Mouse (Mus musculus) layer of hippocampus, adult 8-10 months (tissue): ENCODE results near the gene Gstt2. TPM values are rescaled to one million over a fixed set of nuclear protein-coding genes. Genes with fewer than 3 reads are reported as not detected.
A peak's percentile ranks its signal among the peaks of the same experiment; 100 is the strongest.
"Not testable (repeated sequence)": the region's sequence is repeated elsewhere in the genome, so short reads cannot be mapped to it uniquely, and the experiment has no call there.

Experiments used
- DNase-seq, 2 experiments: peaks; one replicate each; pipeline ENCODE4 v3.0.0; 2022; ENCODE audit warnings: low spot score in 2 of 2
- total RNA-seq, 4 experiments: library from RNA; stranded (reverse); gene quantifications; 2 replicates each; pipeline ENCODE4 v1.2.4; 2022

The Gstt2 gene
- total RNA-seq, 4 experiments from 2014 or later, result 5.1 to 6.8 (median 5.7) TPM

GRCm38 (mm10) chr10:75855416-75855981, 18.3 kb upstream of the Gstt2 start:
- DNase-seq, result peak in 1 of 2 experiments; percentile 9

- DNase-seq, result no peak
Measured at GRCm38 (mm10) chr10:75854791-75855190, 17.6 kb upstream of the Gstt2 start.

GRCm38 (mm10) chr10:75854096-75854495, 16.9 kb upstream of the Gstt2 start:
- DNase-seq, result no peak

GRCm38 (mm10) chr10:75853452-75853851, 16.2 kb upstream of the Gstt2 start:
- peak; percentile 62 to 89 for DNase-seq

DNA sequence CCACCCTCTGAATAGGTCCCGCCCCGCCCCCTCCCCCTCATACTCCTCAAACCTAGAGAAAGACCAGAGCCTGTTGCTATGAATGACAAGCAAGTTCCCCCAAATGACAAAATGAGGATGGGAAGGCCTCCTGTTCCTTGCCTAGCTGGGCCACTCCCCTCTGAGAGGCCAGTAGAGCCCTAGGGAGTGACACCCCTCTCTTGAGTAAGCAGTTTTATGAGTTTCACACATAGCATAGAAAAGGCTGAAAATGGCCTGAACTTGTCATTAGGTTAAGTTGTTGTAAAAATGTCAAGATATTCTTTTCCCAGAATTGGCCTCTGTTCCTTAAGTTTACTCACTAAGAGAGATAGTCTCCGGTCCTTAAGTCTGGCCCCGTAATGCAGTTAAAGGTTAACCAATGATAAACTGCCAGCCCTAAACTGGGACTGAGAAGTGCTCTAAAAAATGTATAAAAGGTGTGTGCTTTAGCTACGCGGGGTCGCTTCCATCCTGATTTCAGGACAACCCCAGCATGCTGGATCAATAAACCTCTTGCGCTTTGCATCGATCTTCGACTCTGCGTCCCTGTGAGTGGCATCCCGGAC, 15.4 kb upstream of the Gstt2 start:
- DNase-seq, result no peak

DNA sequence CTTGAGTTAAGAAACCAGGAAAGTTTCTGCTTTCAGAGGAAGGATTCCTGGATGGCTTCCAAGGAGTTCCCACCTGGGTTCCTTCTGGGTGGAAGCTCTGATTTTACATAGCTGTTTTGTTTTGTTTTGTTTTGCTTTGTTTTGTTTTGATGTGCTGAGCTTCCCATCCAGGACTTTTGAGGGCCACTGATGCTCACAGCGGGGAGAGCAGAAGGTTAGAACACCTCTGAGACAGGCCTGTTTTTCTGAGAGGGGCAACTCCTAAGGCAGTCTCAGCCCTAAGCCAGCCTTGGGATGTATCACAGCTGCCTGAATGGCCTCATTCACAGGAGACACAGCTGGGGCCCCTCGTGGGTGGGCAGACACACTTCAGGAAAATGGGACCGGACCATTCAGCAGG, 14.5 kb upstream of the Gstt2 start:
- DNase-seq, result no peak

GRCm38 (mm10) chr10:75851076-75851475, 13.9 kb upstream of the Gstt2 start:
- DNase-seq, result no peak

- no peak for DNase-seq
Measured at GRCm38 (mm10) chr10:75848382-75848781, 11.2 kb upstream of the Gstt2 start.

DNA sequence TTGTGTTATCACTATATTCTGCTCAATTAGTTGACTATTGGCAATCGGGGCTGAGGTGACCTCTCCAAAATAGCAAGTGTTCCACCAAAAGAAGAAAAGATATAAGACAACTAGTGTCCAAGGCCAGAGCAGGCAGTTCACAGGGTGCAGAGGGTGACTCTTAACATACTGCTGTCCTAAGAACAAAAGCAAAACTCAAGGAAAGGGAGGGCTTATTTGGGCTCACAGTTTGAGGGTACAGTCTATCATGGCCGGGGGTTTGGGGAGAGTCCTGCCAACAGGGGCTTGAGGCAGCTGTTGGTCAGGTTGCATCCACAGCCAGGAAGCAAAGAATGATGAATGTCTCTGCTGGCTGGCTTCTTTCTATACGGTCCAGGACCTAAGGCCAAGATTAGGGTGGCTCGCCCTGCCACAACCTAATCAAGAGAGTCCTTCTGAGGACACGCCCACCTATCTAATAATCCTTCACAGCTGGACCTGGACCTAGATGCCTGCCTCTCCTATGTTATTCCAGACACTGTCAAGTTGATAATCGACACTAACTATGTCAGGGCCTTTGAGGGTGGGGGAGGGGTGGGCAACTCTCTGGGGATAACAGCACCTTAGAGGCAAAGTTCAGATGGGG, 8.2 kb upstream of the Gstt2 start:
- no peak for DNase-seq

DNA sequence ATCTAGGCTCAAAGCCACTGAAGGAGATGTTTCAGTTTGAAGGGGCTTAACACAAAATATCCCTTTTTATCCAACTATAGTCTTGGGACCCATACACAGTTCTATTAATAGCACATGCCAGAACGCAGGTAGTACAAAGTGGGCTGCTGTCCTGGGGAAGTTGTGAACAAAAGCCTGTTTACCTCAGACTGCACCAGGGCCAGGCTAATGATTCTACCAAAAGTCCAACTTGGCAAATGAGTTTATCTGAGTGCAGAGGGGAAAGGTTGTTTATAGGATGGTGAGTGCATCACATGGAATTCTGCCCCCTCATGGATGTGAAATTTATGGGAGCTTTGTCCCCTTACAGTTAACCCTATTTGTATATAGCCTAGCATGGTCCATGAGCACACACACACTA, 7.6 kb upstream of the Gstt2 start:
- no peak for DNase-seq

DNA sequence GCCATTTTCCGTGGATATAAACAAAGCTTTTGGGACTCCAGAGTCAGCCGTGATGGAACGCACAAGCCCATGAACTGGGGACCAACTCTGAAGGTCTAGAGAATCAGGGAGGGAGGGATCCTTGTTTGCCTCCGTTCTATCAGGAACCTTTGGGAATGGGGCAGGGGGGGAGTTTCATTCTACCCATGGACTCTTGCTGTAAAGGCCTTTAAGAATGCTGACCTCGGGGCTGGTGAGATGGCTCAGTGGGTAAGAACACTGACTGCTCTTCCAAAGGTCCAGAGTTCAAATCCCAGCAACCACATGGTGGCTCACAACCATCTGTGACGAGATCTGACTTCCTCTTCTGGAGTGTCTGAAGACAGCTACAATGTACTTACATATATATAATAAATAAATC, 6.7 kb upstream of the Gstt2 start:
- not testable (repeated sequence) for DNase-seq

DNA sequence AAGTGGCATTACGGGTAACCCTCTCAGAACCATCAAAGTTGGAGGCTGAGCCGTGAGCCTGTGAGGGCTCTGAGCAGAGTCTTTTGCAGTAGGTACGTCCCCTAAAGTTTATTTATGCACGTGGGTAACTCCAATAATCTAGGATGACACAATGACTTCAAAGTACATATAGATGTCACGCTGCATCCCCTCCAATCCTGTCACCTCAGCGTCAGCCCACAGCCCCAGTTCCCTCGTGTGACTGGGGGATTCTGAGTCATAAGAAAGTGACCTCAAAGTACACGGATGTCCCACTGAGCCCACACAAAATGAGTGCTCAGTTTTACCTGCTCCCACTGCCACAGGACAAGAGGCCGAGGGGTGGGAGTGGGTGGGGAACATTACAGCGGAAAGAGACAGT, 1.9 kb upstream of the Gstt2 start:
- no peak for DNase-seq

- DNase-seq, result no peak
Measured at GRCm38 (mm10) chr10:75835761-75836531, 1.3 kb downstream of the Gstt2 start.

- peak; percentile 12 to 40 for DNase-seq
Measured at GRCm38 (mm10) chr10:75835307-75835706, 1.9 kb downstream of the Gstt2 start.

- DNase-seq, result no peak
Measured at GRCm38 (mm10) chr10:75834721-75835120, 2.5 kb downstream of the Gstt2 start.

GRCm38 (mm10) chr10:75834250-75834649, 3.0 kb downstream of the Gstt2 start:
- peak in 1 of 2 experiments; percentile 9 for DNase-seq

GRCm38 (mm10) chr10:75833456-75834080, 3.7 kb downstream of the Gstt2 start:
- DNase-seq, result no peak

DNA sequence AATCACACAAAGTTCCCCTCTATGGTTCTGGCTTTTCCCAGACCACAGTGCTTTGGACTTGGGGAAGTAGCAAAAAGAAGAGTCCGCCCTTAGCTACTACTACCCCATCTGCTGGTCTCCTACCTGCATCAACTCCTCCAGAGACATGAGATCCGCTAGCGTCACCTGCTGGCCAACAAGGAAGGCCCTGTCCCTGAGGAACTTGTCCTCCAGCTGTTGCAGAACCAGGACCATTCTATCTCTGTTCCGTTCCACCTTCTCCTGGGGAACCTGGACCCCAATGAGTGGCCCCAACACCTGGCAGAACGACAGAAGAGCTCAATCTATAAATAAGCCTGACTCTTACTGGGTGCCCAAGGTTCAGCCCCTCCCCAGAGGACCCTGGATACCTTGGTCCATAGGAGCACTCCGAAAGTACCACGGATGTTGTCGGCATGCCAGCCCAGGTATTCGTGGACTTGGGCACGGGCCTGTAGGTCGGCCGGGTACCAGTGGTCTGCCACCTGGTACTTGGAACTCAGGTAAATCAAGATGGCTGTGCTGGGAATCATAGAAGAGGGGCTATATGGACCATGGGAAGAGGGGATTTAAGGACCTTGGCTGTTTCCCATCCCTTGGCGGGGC, 4.8 kb downstream of the Gstt2 start:
- peak in 1 of 2 experiments; percentile 31 for DNase-seq

DNA sequence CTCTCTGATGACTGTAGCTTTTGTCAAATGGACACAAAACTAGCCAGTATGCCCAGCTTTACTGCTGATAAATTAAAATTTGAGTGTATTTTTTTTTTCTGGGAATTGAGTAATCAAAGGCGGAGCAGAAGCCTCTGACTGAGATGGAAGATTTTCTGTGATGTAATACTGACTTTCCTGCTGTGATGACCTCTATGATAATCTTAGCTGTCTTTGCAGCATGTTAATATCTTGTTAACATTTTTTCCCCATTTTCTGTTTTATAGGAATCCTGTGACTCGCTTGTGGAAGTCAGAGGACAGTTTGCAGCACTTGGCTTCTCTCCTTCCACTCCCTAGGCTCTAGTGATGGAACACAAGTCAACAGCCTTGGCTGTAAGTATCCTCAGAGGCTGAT, 7.0 kb downstream of the Gstt2 start:
- DNase-seq, result no peak

GRCm38 (mm10) chr10:75829529-75830274, 7.5 kb downstream of the Gstt2 start:
- no peak for DNase-seq

DNA sequence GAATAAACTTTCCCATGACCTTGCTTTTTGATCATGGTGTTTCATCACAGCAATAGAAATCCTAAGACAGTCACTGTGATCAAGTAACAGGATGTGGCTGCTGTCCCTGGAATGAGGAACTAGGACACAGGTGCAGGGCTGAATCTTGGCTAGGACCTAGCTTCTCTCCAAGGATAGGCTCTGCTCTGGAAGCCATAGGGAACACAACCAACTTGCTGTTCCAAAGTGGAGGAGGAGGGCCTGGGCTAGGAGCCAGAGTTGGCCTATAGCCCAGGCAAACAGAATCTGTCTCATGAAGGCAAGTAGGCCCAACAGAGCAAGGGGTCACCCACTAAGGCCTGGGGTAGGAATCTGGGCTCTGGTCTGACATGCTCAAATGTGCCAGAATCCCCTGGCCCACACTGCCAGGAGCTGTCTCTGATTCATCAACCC, 8.7 kb downstream of the Gstt2 start:
- DNase-seq, result peak; percentile 48 to 62
